Mouse (Mus musculus) forebrain, embryonic 15.5 days (tissue): Measurements from ENCODE around the gene Pkd1l2. TPM values are rescaled to one million over a fixed set of nuclear protein-coding genes. Genes with fewer than 3 reads are reported as not detected.

Experiments
- ATAC-seq: fragments of 200-750 bp; cut with Nextera tagmentation; replicated peaks from 2 replicates; pipeline ENCODE4 v1.8.0; 2017; ENCODE audit warnings: mild to moderate bottlenecking, moderate TSS enrichment, moderate library complexity
- H3K27ac ChIP-seq: fragments of 300-500 bp; sonication (generic); replicated peaks from 2 replicates; pipeline ENCODE4 v1.5.1; 2015; ENCODE audit warnings: mild to moderate bottlenecking, inconsistent platforms
- H3K27me3 ChIP-seq: fragments of 300-500 bp; sonication (generic); 2 replicates; pipeline ENCODE4 v1.6.1; 2015; ENCODE audit warnings: inconsistent platforms
- H3K36me3 ChIP-seq: fragments of 300-500 bp; sonication (generic); 2 replicates; pipeline ENCODE4 v1.6.1; 2015; ENCODE audit warnings: mild to moderate bottlenecking, inconsistent platforms
- H3K4me1 ChIP-seq: fragments of 300-500 bp; sonication (generic); 2 replicates; pipeline ENCODE4 v1.6.1; 2015; ENCODE audit warnings: inconsistent platforms
- H3K4me2 ChIP-seq: fragments of 300-500 bp; sonication (generic); replicated peaks from 2 replicates; pipeline ENCODE4 v1.6.1; 2015; ENCODE audit warnings: mild to moderate bottlenecking, inconsistent platforms
- H3K4me3 ChIP-seq: fragments of 300-500 bp; sonication (generic); 2 replicates; pipeline ENCODE4 v1.5.1; 2015; ENCODE audit warnings: mild to moderate bottlenecking, inconsistent platforms
- H3K9ac ChIP-seq: fragments of 300-500 bp; sonication (generic); replicated peaks from 2 replicates; pipeline ENCODE4 v1.6.1; 2015; ENCODE audit warnings: mild to moderate bottlenecking, inconsistent platforms
- H3K9me3 ChIP-seq: fragments of 300-500 bp; sonication (generic); 2 replicates; pipeline ENCODE4 v1.6.1; 2016; ENCODE audit warnings: inconsistent platforms
- WGBS: fragments of 180-500 bp; shearing (Covaris S2); methylation state at CpG from one replicate; pipeline ENCODE4 v1.1.7; 2015; ENCODE audit warnings: mixed read lengths; 5-methylcytosine and 5-hydroxymethylcytosine counted together
- polyA plus RNA-seq: library from polyadenylated mRNA; unstranded; fragments of >200 nt; fragmentation: Nextera tagmentation; extraction: Ambion mirVana; gene quantifications from 2 replicates; pipeline ENCODE4 v1.2.1, GENCODE M21; 2015

The Pkd1l2 gene
- polyA plus RNA-seq, 1 experiment from 2014 or later, result not detected

- WGBS, result 74% methylated on average over 1 of the region's 1 CpGs
- no peaks in the 10 kb centered on the region for H3K27me3 ChIP-seq
- no peaks in the 10 kb centered on the region for H3K36me3 ChIP-seq
- no peak overlapping the region for H3K27ac ChIP-seq
- no peak for ATAC-seq
- no peak overlapping the region for H3K4me3 ChIP-seq
- no peak overlapping the region for H3K9ac ChIP-seq
- H3K4me1 ChIP-seq, result peaks cover 4% of the 10 kb centered on the region; the same call in 1 of the 2 replicates
- no peaks in the 10 kb centered on the region for H3K9me3 ChIP-seq
- H3K4me2 ChIP-seq, result no peak overlapping the region
These were observed 59.8 kb downstream of the Pkd1l2 start for GRCm38 (mm10) chr8:117022297-117022993.

DNA sequence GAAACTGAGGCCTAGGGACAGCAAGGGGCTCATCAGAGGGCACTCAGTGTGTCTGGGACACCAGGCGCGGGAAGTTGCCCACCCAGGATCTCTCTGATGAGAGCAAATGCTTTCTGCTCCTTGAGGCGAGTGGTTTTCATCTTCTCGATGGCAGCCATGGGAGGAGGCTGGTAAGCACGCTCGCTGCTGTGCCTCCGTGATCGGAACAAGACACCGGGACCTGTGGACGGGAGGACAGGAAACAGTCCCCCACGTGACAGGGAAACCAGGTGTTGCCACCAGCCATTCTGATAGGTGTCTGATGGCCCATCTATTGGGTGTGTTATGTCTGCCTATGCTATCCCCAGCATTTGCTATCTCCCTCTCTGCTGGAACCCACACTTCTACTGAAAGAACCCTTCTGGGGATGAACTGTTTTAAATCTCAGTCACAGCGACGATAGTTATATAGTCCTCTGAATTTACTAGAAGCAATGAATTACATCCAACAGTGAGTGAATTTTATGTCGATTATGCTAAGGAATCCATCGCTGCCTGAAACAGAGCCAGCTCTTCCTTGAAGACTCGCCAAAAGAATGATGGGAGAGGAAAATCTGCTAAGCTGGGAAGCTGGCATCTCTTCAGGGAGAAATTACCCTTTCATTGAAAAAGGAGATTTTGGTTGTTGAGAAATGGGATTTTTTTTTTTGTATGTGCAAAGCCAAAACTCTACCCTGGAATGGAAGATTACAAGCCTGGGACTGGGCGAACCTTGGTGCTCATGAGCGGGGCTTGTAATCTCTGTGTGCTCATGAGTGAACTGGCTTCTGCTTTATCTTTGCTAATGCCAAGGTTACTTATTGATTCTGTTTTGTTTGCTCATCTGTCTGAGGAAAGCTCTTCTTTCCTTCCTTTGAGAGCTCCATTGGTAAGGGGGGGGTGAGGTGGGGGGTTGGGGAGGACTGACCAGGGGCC lies 62.6 kb downstream of the Pkd1l2 start:
- Histone ChIP-seq H3K4me3 (no peak overlapping the region), H3K36me3 (no peaks in the 10 kb centered on the region), H3K27me3 (no peaks in the 10 kb centered on the region), H3K4me1 (peaks cover 4% of the 10 kb centered on the region; the same call in 1 of the 2 replicates), H3K9ac (no peak overlapping the region), H3K4me2 (no peak overlapping the region), H3K27ac (peak overlapping the region; percentile 16), H3K9me3 (no peaks in the 10 kb centered on the region)
- no peak for ATAC-seq
- WGBS, result 81% methylated on average over 18 of the region's 18 CpGs

DNA sequence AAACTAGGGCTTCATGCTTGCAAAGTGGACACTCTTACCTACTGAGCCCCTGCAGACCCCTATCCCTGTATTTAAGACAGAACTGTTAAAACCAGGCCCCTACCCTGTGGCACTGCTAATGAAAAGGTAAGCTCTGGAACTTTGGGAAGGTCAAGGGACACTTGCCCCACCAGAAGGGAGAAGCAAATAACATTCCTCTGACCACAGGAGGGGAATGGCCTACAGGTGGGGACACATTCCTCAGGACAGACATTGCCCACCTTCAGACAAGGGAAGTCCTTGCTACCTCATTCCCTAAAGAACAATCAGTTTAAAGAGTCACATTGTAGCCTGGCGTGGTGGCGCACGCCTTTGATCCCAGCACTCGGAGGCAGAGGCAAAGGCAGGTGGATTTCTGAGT lies 64.4 kb downstream of the Pkd1l2 start:
- no peak overlapping the region for H3K27ac ChIP-seq
- 90% methylated on average over 4 of the region's 4 CpGs for WGBS
- no peaks in the 10 kb centered on the region for H3K36me3 ChIP-seq
- no peak overlapping the region for H3K9ac ChIP-seq
- H3K4me1 ChIP-seq, result peaks cover 4% of the 10 kb centered on the region; the same call in 1 of the 2 replicates
- H3K9me3 ChIP-seq, result no peaks in the 10 kb centered on the region
- ATAC-seq, result no peak
- H3K27me3 ChIP-seq, result no peaks in the 10 kb centered on the region
- no peak overlapping the region for H3K4me3 ChIP-seq
- no peak overlapping the region for H3K4me2 ChIP-seq

DNA sequence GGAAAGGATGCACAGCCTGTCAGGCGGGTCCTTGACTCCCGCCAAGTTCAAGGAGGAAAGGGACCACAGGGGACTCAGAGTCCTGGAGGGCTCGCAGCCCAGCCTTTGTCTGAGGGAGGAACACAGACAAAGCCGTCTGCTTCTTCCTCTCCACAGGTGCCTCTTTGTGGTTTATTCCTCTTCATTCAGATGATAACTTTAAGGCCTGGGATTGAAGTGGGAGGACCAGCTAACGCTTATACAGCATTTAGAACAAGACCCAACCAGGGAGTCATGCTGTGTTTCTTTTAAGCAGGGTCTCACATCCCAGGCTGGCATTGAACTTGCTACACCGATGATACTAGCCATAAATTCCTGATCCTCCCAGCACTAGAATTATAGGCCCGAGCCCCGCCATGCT lies 65.2 kb downstream of the Pkd1l2 start:
- Histone ChIP-seq H3K4me1 (peaks cover 4% of the 10 kb centered on the region; the same call in 1 of the 2 replicates), H3K9me3 (no peaks in the 10 kb centered on the region), H3K9ac (no peak overlapping the region), H3K4me3 (no peak overlapping the region), H3K36me3 (no peaks in the 10 kb centered on the region), H3K27me3 (no peaks in the 10 kb centered on the region), H3K4me2 (no peak overlapping the region), H3K27ac (no peak overlapping the region)
- WGBS, result 36% methylated on average over 8 of the region's 8 CpGs
- no peak for ATAC-seq

- H3K36me3 ChIP-seq, result no peaks in the 10 kb centered on the region
- H3K4me3 ChIP-seq, result no peak overlapping the region
- no peak overlapping the region for H3K27ac ChIP-seq
- no peaks in the 10 kb centered on the region for H3K9me3 ChIP-seq
- H3K4me1 ChIP-seq, result peaks cover 4% of the 10 kb centered on the region; the same call in 1 of the 2 replicates
- no peak overlapping the region for H3K9ac ChIP-seq
- H3K4me2 ChIP-seq, result no peak overlapping the region
- WGBS, result 55% methylated on average over 4 of the region's 4 CpGs
- H3K27me3 ChIP-seq, result no peaks in the 10 kb centered on the region
- ATAC-seq, result no peak
These were observed 66.6 kb downstream of the Pkd1l2 start for GRCm38 (mm10) chr8:117015670-117016069.

DNA sequence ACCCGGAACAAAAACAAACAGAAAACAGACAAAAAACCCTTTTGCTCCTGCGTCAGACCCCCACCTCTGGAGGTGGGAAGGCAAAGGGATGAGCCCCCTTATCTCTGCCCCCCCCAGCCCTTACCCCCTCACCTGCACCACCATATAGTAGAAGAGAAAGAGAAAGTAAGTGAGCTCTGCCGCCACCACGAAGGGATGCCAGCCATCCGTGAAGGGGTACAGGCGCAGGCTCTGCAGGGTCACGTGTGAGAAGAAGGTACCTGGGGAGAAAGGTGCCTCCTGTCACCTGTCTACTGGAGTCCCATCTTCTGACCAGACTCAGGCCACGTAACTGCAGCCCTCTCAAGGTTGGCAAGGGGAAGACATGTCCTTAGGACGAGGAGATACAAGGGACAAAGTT lies 70.9 kb downstream of the Pkd1l2 start:
- H3K36me3 ChIP-seq, result no peaks in the 10 kb centered on the region
- WGBS, result 85% methylated on average over 9 of the region's 9 CpGs
- no peak overlapping the region for H3K27ac ChIP-seq
- H3K27me3 ChIP-seq, result no peaks in the 10 kb centered on the region
- H3K4me2 ChIP-seq, result no peak overlapping the region
- ATAC-seq, result no peak
- no peaks in the 10 kb centered on the region for H3K9me3 ChIP-seq
- no peaks in the 10 kb centered on the region for H3K4me1 ChIP-seq
- H3K4me3 ChIP-seq, result no peak overlapping the region
- no peak overlapping the region for H3K9ac ChIP-seq

DNA sequence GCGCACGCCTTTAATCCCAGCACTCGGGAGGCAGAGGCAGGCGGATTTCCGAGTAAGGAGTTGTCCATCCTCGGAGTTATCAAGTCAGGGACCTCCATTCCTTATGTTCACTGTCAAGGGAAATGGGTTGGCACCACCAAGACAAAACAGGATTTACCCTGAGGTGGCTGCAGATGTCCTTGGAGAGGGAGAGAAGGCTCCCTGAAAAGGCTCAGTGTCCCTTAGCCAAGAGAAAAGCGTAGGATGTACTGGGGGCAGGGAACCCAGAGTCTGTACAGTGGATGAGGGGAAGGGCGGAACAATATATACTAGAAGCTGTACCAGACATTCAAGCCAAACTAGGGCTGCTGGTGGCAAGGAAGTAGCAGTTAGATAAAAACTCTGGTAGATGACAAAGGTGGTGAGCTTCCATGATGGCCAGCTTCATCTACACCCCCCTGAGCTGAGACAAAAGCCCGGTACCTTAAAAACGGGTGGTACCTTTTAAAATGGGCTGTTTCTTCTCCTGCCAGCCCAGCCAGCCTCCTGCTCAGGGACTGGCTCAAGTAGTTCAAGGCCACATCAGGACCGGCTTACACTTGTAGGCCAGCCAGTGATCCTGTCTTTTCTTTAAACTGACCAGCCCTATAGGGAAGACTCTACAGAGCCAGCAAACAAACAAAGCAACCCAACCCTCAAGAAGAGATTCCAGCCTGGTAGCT lies 88.1 kb downstream of the Pkd1l2 start:
- no peaks in the 10 kb centered on the region for H3K36me3 ChIP-seq
- peak overlapping the region; percentile 88 for H3K4me2 ChIP-seq
- 63% methylated on average over 11 of the region's 11 CpGs for WGBS
- H3K9me3 ChIP-seq, result no peaks in the 10 kb centered on the region
- no peaks in the 10 kb centered on the region for H3K27me3 ChIP-seq
- peaks cover 16% of the 10 kb centered on the region for H3K4me1 ChIP-seq
- H3K27ac ChIP-seq, result 0 out of 2 replicates have a peak overlapping the region, but pooled peaks have one; percentile 16
- H3K4me3 ChIP-seq, result peak overlapping the region; percentile 57
- peak overlapping the region; percentile 44; the same call in 1 of the 2 replicates for H3K9ac ChIP-seq
- ATAC-seq, result no peak

DNA sequence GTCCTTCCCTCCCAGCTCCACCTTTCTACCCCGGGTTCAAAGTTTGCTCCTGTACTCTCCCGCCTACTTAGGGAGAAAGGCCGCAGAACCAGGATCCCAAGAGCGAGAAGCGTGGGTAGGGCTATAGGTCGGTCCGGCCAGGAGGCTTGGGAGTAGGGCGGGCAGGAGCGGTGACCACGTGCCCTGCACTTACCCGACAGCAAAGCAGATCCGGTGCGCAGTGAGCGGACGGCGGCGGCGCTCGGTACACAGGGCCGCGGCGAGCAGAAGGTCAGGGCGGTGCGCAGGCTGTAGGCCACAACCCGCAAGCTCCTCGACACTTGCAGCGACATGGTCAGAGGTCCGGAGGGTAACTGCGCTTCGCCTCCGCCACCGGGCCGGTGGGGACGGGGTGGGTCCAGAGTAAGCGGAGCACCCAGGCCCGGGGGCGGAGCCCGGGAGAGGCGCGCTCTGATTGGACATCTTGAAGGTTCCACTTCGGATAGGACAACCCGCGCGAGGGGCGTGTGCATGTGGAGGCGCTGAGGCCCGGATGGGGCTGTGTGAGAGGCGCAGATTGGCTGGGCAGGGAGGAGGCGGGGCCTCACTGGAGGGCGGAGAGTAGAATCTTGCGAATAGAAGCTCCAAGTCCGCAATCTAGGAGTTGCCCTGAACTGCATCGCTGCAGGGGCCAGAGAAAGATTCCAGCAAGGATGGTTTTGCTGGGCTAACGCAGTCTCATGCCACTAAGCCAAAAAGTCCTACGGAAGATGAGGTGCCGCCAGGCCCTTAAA lies 89.0 kb downstream of the Pkd1l2 start, which contains the start of gene Gcsh:
Gene Gcsh (minus strand): TSS at position 443 of the 773 bp plus-strand sequence.
- Histone ChIP-seq H3K27me3 (no peaks in the 10 kb centered on the region), H3K27ac (peak within 1 kb of the TSS; percentile 16; the same call in 1 of the 2 replicates), H3K4me1 (peaks cover 16% of the 10 kb centered on the region), H3K4me2 (peak within 1 kb of the TSS; percentile 88), H3K4me3 (peak within 1 kb of the TSS; percentile 57), H3K36me3 (no peaks in the 10 kb centered on the region), H3K9ac (peak within 1 kb of the TSS; percentile 49), H3K9me3 (no peaks in the 10 kb centered on the region)
- under 1% methylated on average over 56 of the region's 56 CpGs for WGBS
- peak; percentile 100 for ATAC-seq

DNA sequence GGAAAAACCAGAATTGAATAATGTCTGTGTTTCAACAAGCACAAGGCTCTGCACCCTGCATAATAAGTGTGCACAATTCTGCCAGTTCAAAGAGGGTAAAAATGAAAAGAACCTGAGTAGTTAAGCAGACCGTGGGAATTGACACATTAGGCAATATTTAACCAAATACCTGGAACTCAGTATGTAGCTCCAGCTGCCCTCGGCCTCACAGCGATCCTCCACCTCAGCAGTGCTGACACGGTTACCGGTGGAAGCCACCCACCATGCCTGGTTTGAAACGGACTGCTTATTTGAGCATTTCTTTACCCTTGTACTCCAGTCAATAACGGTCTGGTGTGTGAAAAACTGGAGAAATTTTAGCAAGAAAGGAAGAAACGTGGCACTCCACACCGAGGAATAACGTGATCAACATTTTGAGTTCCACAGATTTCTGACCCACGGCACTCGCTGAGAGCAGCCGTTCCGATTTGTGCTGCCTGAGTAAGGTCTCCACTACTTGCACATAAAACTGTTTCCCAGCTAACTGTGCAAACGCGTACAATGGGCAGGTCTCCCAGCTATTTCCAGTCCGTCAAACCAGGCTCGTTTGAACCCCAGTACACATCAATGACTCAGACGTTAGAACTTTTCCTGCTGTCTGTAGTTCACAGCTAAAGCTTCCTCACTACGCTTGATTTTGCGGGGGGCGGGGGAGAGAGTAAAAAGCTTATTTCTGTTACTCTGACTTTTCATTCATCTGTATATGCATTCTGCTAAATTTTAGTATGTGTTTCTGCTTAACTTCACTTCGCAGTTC lies 89.9 kb downstream of the Pkd1l2 start:
- Histone ChIP-seq H3K4me3 (peak overlapping the region; percentile 57), H3K4me2 (peak overlapping the region; percentile 88), H3K4me1 (peaks cover 16% of the 10 kb centered on the region), H3K36me3 (no peaks in the 10 kb centered on the region), H3K27ac (no peak overlapping the region), H3K9ac (peak overlapping the region; percentile 49), H3K9me3 (no peaks in the 10 kb centered on the region), H3K27me3 (no peaks in the 10 kb centered on the region)
- no peak for ATAC-seq
- whole genome bisulfite sequencing, result 6% methylated on average over 23 of the region's 23 CpGs

- no peak overlapping the region for H3K27ac ChIP-seq
- H3K9ac ChIP-seq, result no peak overlapping the region
- no peaks in the 10 kb centered on the region for H3K27me3 ChIP-seq
- H3K4me3 ChIP-seq, result no peak overlapping the region
- no peaks in the 10 kb centered on the region for H3K36me3 ChIP-seq
- H3K4me2 ChIP-seq, result no peak overlapping the region
- 66% methylated on average over 8 of the region's 8 CpGs for WGBS
- ATAC-seq, result no peak
- H3K9me3 ChIP-seq, result no peaks in the 10 kb centered on the region
- H3K4me1 ChIP-seq, result peaks cover 16% of the 10 kb centered on the region
These were observed 91.0 kb downstream of the Pkd1l2 start for GRCm38 (mm10) chr8:116991241-116991640.
